Mouse (Mus musculus): ENCODE data around the gene Rcl1. TPM values are rescaled to one million over a fixed set of nuclear protein-coding genes. Genes with fewer than 3 reads are reported as not detected.

The Rcl1 gene
- polyA plus RNA-seq, 1 experiment from 2014 or later: 42.1 TPM

DNA sequence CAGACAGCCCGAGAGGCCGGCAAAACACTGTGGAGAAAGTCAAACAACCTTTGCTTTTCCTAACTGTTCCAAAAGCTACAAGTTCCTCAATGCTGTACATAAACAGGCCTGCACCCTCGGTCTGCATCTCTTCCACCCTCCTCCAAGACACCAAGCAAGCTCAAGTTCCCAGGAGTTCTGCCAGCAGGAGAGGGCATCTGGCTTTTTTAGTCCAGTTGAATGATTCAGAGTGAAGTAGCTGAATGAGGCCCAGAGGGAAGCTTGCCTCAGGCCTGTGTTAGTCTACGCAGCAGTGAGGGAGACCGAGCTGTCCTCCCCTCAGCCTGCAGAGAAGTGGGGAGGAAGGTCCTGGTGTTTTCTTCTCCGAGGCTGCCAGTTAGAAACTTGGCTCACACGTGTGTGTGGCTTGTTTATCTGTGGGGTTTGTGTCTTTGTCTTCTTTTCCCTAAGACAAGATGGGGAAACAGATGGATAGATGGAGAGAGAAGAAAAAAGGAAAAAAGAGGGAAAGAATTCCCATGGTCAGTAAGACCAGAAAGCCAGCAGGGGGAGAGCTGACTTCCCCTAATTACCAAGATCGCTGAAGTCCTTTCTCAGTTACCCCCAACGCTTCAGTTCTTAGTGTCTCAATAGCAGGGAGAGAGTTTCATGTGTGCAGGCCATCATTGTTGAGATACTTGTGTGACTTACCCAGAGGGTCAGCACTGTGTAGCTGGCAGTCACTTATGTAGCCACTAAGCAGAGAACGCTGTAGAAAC lies 38.7 kb downstream of the Rcl1 start:
- Histone ChIP-seq H3K27ac (no peak overlapping the region), H3K4me3 (replicated peaks) (no peak overlapping the region), H3K9me3 (no peaks in the 10 kb centered on the region), H3K9ac (no peak overlapping the region), H3K27me3 (no peaks in the 10 kb centered on the region), H3K36me3 (replicated peaks) (peaks cover 24% of the 10 kb centered on the region), H3K4me2 (no peak overlapping the region), H3K4me1 (no peaks in the 10 kb centered on the region; the same call in 1 of the 2 replicates)
- ATAC-seq (ENCODE audit: low FRiP score): no peak
- 82% methylated on average over 10 of the region's 10 CpGs for WGBS

DNA sequence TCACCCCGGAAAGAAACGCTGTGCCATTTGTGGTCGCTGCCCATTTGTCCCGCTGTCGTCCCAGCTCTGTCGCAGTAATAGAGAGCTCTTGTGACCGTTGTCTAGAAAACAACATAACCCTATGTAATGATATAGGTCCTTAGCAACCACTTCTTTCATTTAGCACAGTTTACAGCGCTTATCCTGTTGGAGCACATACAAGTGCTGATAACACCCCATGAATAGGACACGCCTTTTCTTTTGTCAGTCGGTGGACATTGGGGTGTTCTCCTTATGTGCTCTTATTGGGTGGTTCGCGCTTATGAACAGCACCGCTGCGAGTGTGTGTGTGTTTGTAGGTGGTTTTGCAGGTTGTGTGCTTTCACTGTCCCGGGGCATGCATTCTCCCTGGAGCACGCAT lies 39.8 kb downstream of the Rcl1 start:
- ATAC-seq (ENCODE audit: low FRiP score): no peak
- no peaks in the 10 kb centered on the region for H3K9me3 ChIP-seq
- no peak overlapping the region for H3K27ac ChIP-seq
- H3K4me1 ChIP-seq: no peaks in the 10 kb centered on the region
- H3K36me3 ChIP-seq (replicated peaks): peaks cover 16% of the 10 kb centered on the region
- no peak overlapping the region for H3K4me3 ChIP-seq (replicated peaks)
- H3K4me2 ChIP-seq: no peak overlapping the region
- no peaks in the 10 kb centered on the region for H3K27me3 ChIP-seq
- WGBS: 94% methylated on average over 16 of the region's 16 CpGs
- H3K9ac ChIP-seq: no peak overlapping the region

DNA sequence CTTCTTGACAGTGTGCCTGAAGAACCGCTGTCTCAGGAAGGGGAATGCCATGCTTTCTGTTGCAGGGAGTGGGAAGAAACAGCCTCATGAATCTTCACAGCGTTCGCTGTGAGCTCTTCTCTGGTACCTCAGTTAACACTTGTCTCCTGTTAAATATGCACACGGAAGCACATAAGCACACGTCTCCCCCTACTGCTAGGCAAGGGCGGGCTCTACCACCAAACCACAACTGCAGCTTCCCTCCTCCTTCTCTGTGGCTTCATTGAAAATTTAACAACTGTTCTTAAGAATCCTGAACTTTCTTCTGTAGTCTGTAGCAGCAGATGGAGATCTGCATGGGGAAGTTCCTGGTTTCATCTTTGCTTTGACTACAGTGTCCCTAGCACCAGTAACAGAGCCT lies 41.1 kb downstream of the Rcl1 start:
- no peak overlapping the region for H3K4me2 ChIP-seq
- no peaks in the 10 kb centered on the region for H3K4me1 ChIP-seq
- H3K9ac ChIP-seq: no peak overlapping the region
- H3K27me3 ChIP-seq: no peaks in the 10 kb centered on the region
- H3K36me3 ChIP-seq (replicated peaks): peaks cover 19% of the 10 kb centered on the region
- no peak overlapping the region for H3K27ac ChIP-seq
- no peak for ATAC-seq (ENCODE audit: low FRiP score)
- no peak overlapping the region for H3K4me3 ChIP-seq (replicated peaks)
- 87% methylated on average over 6 of the region's 6 CpGs for WGBS
- H3K9me3 ChIP-seq: no peaks in the 10 kb centered on the region

DNA sequence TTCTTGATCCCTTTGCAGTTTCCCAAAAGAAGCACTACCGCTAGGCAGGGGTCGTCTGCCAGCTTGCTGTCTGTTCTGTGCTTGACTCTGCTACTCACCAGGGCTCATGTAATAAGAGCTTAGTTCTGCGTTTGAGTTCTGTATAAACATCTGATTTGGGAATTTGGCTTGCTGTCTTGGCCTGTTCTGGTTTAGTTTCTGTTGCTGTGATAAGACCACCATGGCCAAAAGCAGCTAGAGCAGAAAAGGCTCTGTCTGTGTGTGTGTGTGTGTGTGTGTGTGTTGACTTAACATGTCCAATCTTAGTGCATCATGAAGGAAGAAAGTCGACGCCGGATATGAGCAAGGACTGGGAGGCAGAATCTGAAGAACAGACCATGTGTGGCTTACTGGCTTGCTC lies 44.2 kb downstream of the Rcl1 start:
- 91% methylated on average over 6 of the region's 6 CpGs for WGBS
- Histone ChIP-seq H3K9me3 (no peaks in the 10 kb centered on the region), H3K36me3 (replicated peaks) (peaks cover 19% of the 10 kb centered on the region), H3K9ac (no peak overlapping the region), H3K27me3 (no peaks in the 10 kb centered on the region), H3K4me3 (replicated peaks) (no peak overlapping the region), H3K4me2 (no peak overlapping the region), H3K4me1 (no peaks in the 10 kb centered on the region), H3K27ac (no peak overlapping the region)
- ATAC-seq (ENCODE audit: low FRiP score): no peak

DNA sequence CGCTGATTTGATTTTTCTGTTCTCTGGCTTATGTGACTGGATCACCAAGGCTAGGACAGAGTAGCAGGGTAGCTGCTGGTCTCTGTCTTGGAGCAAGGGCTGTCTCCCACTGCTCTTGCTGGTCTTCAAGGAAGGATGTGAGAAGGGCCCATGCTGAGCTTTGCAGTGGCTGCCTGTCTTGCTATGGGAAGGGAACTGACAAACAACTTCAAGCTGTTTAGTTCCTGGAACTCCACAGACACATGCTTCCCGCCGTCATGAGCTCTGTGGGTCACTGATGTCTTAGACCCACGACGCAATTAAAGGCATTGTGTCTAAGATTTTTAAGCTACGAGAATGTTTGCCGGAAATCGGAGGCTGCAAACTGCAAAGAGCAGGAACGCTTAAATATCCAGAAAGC lies 45.6 kb downstream of the Rcl1 start:
- no peak for ATAC-seq (ENCODE audit: low FRiP score)
- Histone ChIP-seq H3K4me2 (no peak overlapping the region), H3K27me3 (no peaks in the 10 kb centered on the region), H3K27ac (no peak overlapping the region), H3K9me3 (no peaks in the 10 kb centered on the region), H3K4me1 (no peaks in the 10 kb centered on the region), H3K36me3 (replicated peaks) (peaks cover 19% of the 10 kb centered on the region), H3K9ac (no peak overlapping the region), H3K4me3 (replicated peaks) (no peak overlapping the region)
- 89% methylated on average over 9 of the region's 9 CpGs for WGBS

DNA sequence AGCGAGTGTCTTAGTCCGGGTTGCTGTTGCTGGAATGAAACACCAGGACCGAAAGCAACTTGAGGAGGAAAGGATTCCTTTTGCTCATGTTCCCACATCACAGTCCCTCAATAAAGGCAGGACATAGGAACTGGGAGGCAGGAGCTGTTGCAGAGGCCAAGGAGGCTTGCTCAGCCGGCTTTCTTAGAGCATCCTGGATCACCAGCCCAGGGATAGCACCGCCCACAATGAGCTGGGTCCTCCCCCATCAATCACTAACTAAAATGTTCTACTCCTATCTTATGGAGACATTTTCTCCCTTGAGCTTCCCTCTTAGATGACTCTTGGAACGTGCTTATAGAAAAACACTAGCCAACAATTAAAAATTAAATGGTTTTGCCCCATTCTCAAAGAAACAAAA lies 48.4 kb downstream of the Rcl1 start:
- H3K27me3 ChIP-seq: no peaks in the 10 kb centered on the region
- no peak for ATAC-seq (ENCODE audit: low FRiP score)
- no peak overlapping the region for H3K27ac ChIP-seq
- no peak overlapping the region for H3K4me2 ChIP-seq
- no peak overlapping the region for H3K9ac ChIP-seq
- no peaks in the 10 kb centered on the region for H3K9me3 ChIP-seq
- H3K36me3 ChIP-seq (replicated peaks): peaks cover 8% of the 10 kb centered on the region; the same call in 1 of the 2 replicates
- H3K4me3 ChIP-seq (replicated peaks): no peak overlapping the region
- 78% methylated on average over 6 of the region's 6 CpGs for WGBS
- no peaks in the 10 kb centered on the region for H3K4me1 ChIP-seq

DNA sequence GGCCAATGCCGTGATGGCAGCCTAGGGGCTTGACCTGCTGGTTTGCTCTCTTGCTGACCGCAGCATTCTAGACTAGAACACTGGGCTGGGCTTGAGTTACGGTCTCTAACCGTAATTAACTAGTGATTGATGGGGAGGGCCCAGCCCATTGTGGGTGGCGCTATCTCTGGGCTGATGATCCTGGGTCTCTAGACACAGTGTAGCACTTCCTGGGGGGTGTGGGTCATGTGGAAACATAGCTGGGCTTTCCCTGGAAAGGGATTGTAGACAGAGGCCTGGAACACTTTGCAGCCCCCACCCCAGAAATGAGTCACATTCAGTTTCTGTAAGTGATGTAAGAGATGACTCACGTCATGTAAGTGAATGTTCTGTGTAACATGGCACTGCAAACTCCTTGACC lies 48.9 kb downstream of the Rcl1 start:
- no peak overlapping the region for H3K4me2 ChIP-seq
- ATAC-seq (ENCODE audit: low FRiP score): no peak
- no peak overlapping the region for H3K4me3 ChIP-seq (replicated peaks)
- H3K36me3 ChIP-seq (replicated peaks): 0 out of 2 replicates have a peak, but pooled peaks cover 6% of the 10 kb centered on the region
- no peaks in the 10 kb centered on the region for H3K27me3 ChIP-seq
- H3K27ac ChIP-seq: no peak overlapping the region
- no peaks in the 10 kb centered on the region for H3K9me3 ChIP-seq
- H3K4me1 ChIP-seq: no peaks in the 10 kb centered on the region
- no peak overlapping the region for H3K9ac ChIP-seq
- WGBS: 82% methylated on average over 6 of the region's 6 CpGs

DNA sequence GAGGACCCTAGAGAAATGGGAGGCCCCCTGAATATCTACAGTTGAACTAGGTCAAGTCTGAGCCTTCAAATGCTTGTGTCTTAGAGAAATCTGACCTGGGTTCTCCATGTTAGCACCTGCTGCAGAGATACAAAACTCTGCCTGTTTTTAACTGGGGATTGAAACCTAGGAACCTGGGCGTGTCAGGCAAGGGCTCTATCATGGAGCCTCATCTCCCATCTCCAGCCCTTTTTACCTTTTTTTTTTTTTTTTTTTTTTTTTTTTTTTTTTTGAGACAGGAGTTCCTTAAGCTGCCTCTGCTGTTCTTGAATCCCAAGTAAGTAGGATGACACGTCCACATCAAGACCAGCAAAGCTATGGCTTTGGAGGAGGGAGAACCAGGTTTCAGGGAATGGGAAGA lies 50.3 kb downstream of the Rcl1 start:
- no peak overlapping the region for H3K4me2 ChIP-seq
- no peaks in the 10 kb centered on the region for H3K9me3 ChIP-seq
- no peak overlapping the region for H3K9ac ChIP-seq
- no peak overlapping the region for H3K27ac ChIP-seq
- 79% methylated on average over 2 of the region's 2 CpGs for WGBS
- H3K4me3 ChIP-seq (replicated peaks): no peak overlapping the region
- ATAC-seq (ENCODE audit: low FRiP score): no peak
- 0 out of 2 replicates have a peak, but pooled peaks cover under 1% of the 10 kb centered on the region for H3K36me3 ChIP-seq (replicated peaks)
- no peaks in the 10 kb centered on the region for H3K4me1 ChIP-seq
- no peaks in the 10 kb centered on the region for H3K27me3 ChIP-seq

DNA sequence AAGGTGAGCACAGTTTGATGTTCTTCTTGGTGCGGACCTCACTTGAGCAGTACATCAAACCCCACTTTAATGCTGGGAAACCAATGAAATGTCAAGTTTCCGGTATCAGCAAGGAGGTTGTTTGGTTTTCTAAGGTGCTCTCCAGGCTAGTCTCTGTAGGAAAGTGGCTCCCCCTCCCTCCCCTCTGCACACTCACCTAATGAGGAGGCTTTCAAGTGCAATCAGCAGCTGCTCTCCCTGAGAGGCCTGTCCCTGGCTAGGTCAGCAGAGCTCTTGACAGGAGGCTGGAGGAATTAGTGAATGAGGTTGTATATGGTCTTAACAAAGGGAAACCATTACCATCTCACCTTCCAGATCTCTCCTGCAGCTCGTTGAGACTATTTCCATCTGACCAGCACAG lies 54.4 kb downstream of the Rcl1 start:
- no peaks in the 10 kb centered on the region for H3K9me3 ChIP-seq
- H3K36me3 ChIP-seq (replicated peaks): no peaks in the 10 kb centered on the region
- no peak overlapping the region for H3K9ac ChIP-seq
- H3K4me2 ChIP-seq: no peak overlapping the region
- H3K27ac ChIP-seq: no peak overlapping the region
- ATAC-seq (ENCODE audit: low FRiP score): no peak
- WGBS: 84% methylated on average over 3 of the region's 3 CpGs
- H3K27me3 ChIP-seq: no peaks in the 10 kb centered on the region
- H3K4me3 ChIP-seq (replicated peaks): no peak overlapping the region
- H3K4me1 ChIP-seq: no peaks in the 10 kb centered on the region

DNA sequence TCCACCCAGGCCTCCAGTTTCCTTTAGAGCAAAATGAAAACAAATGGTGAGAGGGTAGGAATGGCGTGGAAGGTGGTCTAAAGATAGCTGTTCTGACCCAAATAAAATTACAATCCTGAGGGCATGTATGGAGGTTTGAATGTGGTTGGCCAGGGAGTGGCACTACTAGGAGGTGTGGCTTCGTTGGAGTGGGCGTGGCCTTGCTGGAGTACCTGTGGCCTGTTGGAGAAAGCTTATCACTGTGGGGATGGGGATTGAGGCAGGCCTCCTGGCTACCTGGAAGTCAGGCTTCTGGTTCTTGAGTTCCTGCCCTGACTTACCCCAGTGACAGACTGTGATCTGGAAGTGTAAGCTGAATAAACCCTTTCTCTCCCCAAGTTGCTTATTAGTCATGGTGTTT lies 55.2 kb downstream of the Rcl1 start:
- ATAC-seq (ENCODE audit: low FRiP score): no peak
- Histone ChIP-seq H3K27ac (no peak overlapping the region), H3K4me1 (no peaks in the 10 kb centered on the region)

DNA sequence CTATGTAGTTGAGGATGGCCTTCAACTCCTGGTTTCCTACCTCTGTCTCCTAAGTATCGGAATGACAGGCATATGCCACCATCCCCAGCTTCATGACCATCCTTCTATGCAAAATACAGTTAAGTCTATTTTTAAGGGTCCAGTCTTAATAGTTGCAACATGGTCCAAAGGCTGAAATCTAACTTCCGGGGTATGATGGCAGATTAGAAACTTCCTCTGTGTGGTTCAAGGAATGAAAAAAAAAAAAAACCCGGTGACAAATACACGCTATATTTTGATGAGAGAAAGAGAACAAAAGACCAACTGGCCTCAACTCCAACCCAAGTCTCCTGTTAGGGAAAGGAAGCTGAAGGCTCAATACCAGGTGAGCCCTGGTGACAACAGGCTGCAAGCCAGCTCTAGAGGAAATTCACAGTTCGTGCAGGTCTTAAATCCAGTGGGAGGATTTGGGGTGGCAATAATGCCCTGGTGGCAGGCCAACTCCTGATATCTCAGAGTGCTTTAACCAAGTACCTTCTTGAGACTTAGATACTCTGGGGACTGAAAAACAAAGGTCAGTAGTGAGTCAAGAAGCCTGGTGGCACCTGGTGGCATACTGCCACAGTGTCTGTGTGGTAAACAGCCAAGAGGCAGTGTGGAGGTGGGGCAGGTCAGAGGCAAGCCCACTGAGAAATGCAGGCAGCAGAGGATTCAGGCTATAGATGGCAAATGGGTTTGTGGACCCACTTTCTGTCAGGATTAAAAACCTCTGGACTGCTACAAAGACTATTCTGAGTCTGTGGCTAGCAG lies 56.7 kb downstream of the Rcl1 start:
- Histone ChIP-seq H3K9ac (no peak overlapping the region), H3K27me3 (no peaks in the 10 kb centered on the region), H3K36me3 (replicated peaks) (no peaks in the 10 kb centered on the region), H3K9me3 (no peaks in the 10 kb centered on the region), H3K27ac (no peak overlapping the region), H3K4me1 (no peaks in the 10 kb centered on the region), H3K4me2 (no peak overlapping the region), H3K4me3 (replicated peaks) (no peak overlapping the region)
- no peak for ATAC-seq (ENCODE audit: low FRiP score)
- WGBS: 95% methylated on average over 5 of the region's 5 CpGs

More for the DNA sequence above, 55.2 kb downstream of the Rcl1 start:
- H3K9me3 ChIP-seq: no peaks in the 10 kb centered on the region
- no peak overlapping the region for H3K9ac ChIP-seq
- no peak overlapping the region for H3K4me2 ChIP-seq
- H3K27me3 ChIP-seq: no peaks in the 10 kb centered on the region
- H3K36me3 ChIP-seq (replicated peaks): no peaks in the 10 kb centered on the region
- no peak overlapping the region for H3K4me3 ChIP-seq (replicated peaks)
- WGBS: 70% methylated on average over 3 of the region's 3 CpGs

DNA sequence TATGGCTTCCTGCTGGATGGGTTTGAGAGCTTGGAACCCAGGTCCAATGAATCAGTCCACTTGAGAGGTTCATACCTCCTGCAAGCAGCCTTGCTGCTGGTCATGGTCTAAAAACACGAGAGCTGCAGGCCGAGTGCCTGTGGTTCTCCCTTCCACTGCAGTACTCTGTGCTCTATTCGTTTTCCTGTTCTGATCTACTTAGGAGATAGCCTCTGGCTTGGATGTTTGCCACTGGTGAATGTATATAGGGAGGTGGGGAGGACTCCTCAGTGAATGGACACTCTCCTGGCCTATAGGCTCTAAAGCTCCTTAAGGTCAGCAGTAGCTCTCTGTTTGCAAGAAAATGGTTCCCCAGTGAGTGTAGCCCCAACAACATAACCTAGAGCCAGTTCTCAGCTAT lies 57.3 kb downstream of the Rcl1 start:
- no peaks in the 10 kb centered on the region for H3K4me1 ChIP-seq
- 84% methylated on average over 3 of the region's 3 CpGs for WGBS
- H3K4me2 ChIP-seq: no peak overlapping the region
- no peak for ATAC-seq (ENCODE audit: low FRiP score)
- no peaks in the 10 kb centered on the region for H3K27me3 ChIP-seq
- H3K4me3 ChIP-seq (replicated peaks): no peak overlapping the region
- H3K9ac ChIP-seq: no peak overlapping the region
- no peaks in the 10 kb centered on the region for H3K36me3 ChIP-seq (replicated peaks)
- no peak overlapping the region for H3K27ac ChIP-seq
- H3K9me3 ChIP-seq: no peaks in the 10 kb centered on the region

All from forebrain, embryonic 12.5 days (tissue).